Mouse (Mus musculus): Measurements from ENCODE around the gene Mylk2.

DNA sequence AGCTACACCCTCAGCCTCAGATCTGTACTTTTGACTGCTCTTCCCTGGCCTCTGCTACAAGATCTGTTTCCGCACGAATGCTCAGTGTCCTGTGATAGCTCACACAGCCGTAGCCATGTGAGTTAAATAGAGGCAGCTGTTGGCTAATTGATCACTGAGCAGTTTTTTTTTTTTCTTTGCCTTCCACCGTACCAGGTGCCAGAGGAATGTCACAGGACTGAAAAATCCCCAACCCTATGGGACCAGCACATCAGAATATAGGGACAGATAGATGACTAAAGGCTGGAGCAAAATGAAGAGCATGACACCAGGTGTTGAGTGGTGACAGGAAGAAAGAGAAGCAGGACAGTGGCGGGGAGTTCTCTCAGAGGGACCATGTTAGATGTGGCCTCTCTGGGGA is 5.0 kb downstream of the Mylk2 start:
- TF ChIP-seq CTCF (IDR thresholded peaks at IDR 0.05; ENCODE audit: low read depth, low read length) (no peak), GATA1 (IDR thresholded peaks at IDR 0.05; ENCODE audit: borderline replicate concordance, low read length) (no peak), TAL1 (conservative IDR thresholded peaks at IDR 0.05; ENCODE audit: low read depth, low read length) (no peak), GATA2 (IDR thresholded peaks at IDR 0.05; ENCODE audit: borderline replicate concordance, low read depth, low read length) (no peak), POLR2AphosphoS5 (IDR thresholded peaks at IDR 0.05; ENCODE audit: insufficient replicate concordance, low read depth, low read length) (no peak)

All from G1E (cell line).